Mouse (Mus musculus): ENCODE measurements around the gene Rab12. TPM values are rescaled to one million over a fixed set of nuclear protein-coding genes. Genes with fewer than 3 reads are reported as not detected.

Gene Rab12
- polyA plus RNA-seq, 1 experiment from 2014 or later, result 49.7 TPM

DNA sequence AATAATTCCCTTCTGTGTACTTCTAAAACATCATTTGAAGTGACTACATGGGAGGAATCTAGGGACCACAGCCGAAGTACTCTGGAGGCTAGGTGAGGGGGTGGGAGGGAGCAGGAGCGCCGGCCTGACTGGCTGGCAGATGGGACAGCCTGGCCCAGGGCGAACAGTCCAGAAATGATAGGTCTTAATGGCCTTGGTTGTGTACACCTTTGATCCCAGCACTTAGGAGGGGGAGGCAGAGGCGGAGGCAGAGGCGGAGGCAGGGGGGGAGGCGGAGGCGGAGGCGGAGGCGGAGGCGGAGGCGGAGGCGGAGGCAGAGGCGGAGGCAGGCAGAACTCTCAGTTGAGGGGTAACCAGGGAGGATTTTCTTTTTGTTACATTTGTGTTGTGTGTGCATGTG is 20.9 kb downstream of the Rab12 start:
- WGBS, result 87% methylated on average over 14 of the region's 14 CpGs
- H3K4me1 ChIP-seq, result no peaks in the 10 kb centered on the region
- H3K36me3 ChIP-seq, result peaks cover 71% of the 10 kb centered on the region
- no peak overlapping the region for H3K27ac ChIP-seq (replicated peaks)
- ATAC-seq (ENCODE audit: insufficient number of reproducible peaks, low FRiP score, low TSS enrichment, low read depth), result no peak
- no peak overlapping the region for H3K4me2 ChIP-seq (replicated peaks)
- no peak overlapping the region for H3K4me3 ChIP-seq (replicated peaks)
- no peaks in the 10 kb centered on the region for H3K27me3 ChIP-seq
- no peaks in the 10 kb centered on the region for H3K9me3 ChIP-seq (replicated peaks)
- H3K9ac ChIP-seq, result no peak overlapping the region

DNA sequence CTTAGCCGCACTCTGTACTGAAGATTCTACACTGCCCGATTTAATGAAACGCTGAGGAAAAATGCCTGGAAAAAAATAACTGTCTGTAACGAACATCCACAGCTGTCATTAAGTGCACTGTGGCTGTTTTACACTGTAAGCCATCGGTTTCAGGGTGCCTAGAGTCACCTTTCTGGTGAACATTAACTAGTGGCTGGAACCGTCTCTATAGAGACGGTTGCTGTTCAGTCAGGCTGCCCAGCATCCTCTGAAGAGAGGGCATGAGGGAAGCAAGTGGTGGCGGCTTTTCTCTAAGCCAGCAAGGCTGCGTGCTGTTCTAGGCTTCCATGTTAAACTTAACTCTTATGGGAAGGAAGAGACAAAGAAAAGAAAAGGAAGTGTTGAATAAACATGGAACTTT is 22.9 kb downstream of the Rab12 start:
- no peak for ATAC-seq (ENCODE audit: insufficient number of reproducible peaks, low FRiP score, low TSS enrichment, low read depth)
- Histone ChIP-seq H3K27ac (replicated peaks) (no peak overlapping the region), H3K36me3 (peaks cover 74% of the 10 kb centered on the region), H3K27me3 (no peaks in the 10 kb centered on the region), H3K4me2 (replicated peaks) (no peak overlapping the region), H3K9ac (no peak overlapping the region), H3K4me3 (replicated peaks) (no peak overlapping the region), H3K9me3 (replicated peaks) (no peaks in the 10 kb centered on the region), H3K4me1 (no peaks in the 10 kb centered on the region)
- WGBS, result 94% methylated on average over 9 of the region's 9 CpGs

DNA sequence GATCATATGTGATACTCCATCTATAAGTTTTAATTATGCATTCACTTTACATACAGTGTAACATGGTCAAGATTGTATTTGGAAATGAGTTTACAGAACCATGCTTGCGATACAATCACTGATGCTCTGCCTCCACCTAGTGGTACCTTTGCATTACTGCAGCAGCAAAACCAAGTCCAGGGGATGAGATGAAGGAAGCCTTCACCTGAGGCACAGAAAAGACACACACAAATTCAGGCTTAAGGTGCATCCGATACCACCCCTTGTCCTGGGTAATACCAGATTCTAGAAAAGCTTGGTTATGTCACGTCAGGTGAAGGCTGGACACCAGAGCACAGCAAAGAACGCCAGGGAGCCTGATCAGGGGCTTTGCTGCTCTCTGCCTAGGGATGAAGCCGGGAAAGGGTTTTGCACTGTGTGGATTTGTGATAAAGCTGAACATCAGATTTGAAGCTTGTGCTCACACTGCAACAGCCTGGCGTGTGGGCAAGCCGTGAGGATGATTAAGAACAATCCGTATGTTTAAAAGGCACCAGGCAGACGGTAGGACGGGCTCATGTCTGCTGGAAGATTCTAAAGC is 29.4 kb downstream of the Rab12 start:
- Histone ChIP-seq H3K27me3 (no peaks in the 10 kb centered on the region), H3K27ac (replicated peaks) (no peak overlapping the region), H3K36me3 (peaks cover 20% of the 10 kb centered on the region), H3K9ac (no peak overlapping the region), H3K4me1 (0 out of 2 replicates have a peak, but pooled peaks cover 4% of the 10 kb centered on the region), H3K4me3 (replicated peaks) (no peak overlapping the region), H3K4me2 (replicated peaks) (no peak overlapping the region), H3K9me3 (replicated peaks) (no peaks in the 10 kb centered on the region)
- WGBS, result 44% methylated on average over 10 of the region's 10 CpGs
- ATAC-seq (ENCODE audit: insufficient number of reproducible peaks, low FRiP score, low TSS enrichment, low read depth), result no peak

DNA sequence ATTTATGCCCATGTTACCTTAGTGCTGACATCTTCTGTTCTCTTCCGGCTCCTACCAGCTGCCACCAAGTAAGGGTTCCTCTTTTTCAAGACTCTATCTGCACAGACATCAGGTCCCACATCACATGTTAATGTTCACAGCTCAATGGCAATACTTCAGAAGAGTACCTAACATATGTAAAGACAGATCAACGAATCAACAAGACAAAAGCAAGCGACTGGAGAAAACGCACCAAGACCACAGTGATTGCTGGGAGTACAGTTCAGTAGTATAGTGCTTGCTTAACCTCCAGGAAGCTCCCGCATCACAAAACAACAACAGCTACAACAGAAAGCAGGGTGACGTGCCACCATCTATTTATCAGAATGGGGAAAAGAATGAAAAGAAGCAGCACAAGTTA is 33.0 kb downstream of the Rab12 start:
- H3K27ac ChIP-seq (replicated peaks), result no peak overlapping the region
- H3K4me3 ChIP-seq (replicated peaks), result no peak overlapping the region
- WGBS, result 93% methylated on average over 6 of the region's 6 CpGs

DNA sequence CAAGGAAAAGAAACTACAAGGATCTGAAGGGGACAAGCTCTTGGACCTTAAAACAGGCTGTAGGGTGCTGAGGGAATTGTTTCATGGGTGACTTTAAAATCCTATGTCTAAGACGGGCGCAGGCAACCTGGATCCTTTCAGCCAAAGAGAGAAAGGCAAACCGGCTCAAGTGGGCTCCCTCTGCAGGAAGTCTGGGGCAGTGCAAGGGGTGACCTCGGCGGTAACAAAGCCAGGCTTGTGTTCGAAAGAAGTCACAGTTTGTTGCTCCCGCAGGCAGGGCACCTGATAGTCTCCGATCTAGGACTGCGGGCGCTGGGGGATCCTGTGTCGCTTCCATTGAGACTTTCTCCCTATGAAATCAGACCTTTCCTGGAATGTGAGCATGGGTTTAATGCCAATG is 33.8 kb downstream of the Rab12 start:
- peak overlapping the region; percentile 28; the same call in 1 of the 2 replicates for H3K4me2 ChIP-seq (replicated peaks)
- H3K4me3 ChIP-seq (replicated peaks), result no peak overlapping the region
- H3K27me3 ChIP-seq, result no peaks in the 10 kb centered on the region
- H3K4me1 ChIP-seq, result peaks cover 5% of the 10 kb centered on the region; the same call in 1 of the 2 replicates
- ATAC-seq (ENCODE audit: insufficient number of reproducible peaks, low FRiP score, low TSS enrichment, low read depth), result no peak
- 7% methylated on average over 11 of the region's 11 CpGs for WGBS
- H3K9me3 ChIP-seq (replicated peaks), result no peaks in the 10 kb centered on the region
- no peaks in the 10 kb centered on the region for H3K36me3 ChIP-seq
- no peak overlapping the region for H3K9ac ChIP-seq
- H3K27ac ChIP-seq (replicated peaks), result no peak overlapping the region

More for the DNA sequence above, 33.0 kb downstream of the Rab12 start:
- no peaks in the 10 kb centered on the region for H3K36me3 ChIP-seq
- H3K9ac ChIP-seq, result no peak overlapping the region
- no peaks in the 10 kb centered on the region for H3K27me3 ChIP-seq
- H3K4me2 ChIP-seq (replicated peaks), result no peak overlapping the region
- H3K4me1 ChIP-seq, result 0 out of 2 replicates have a peak, but pooled peaks cover 4% of the 10 kb centered on the region
- H3K9me3 ChIP-seq (replicated peaks), result no peaks in the 10 kb centered on the region
- ATAC-seq (ENCODE audit: insufficient number of reproducible peaks, low FRiP score, low TSS enrichment, low read depth), result no peak

DNA sequence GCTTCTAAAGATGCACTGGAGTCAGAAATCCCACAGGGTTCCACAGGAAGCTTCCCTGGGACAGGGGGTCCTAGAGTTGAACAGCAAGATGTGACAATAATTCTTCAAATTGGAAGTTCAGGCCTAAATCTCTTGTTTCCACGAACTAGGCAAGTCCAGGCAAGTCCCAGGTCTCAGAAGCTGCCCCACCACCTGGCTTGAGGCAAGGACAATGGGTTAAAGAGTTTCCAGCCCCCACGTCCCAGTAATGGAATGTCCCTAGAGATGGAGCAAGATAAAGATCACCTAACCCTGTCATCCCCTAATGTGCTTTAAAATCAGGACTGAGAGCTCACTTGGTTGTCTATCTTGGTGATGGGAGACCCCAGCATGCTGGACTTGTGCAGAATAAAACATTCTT is 34.6 kb downstream of the Rab12 start:
- Histone ChIP-seq H3K27ac (replicated peaks) (no peak overlapping the region), H3K9ac (no peak overlapping the region), H3K4me3 (replicated peaks) (no peak overlapping the region), H3K27me3 (peaks cover 5% of the 10 kb centered on the region; the same call in 1 of the 2 replicates), H3K4me1 (peaks cover 13% of the 10 kb centered on the region; the same call in 1 of the 2 replicates), H3K36me3 (no peaks in the 10 kb centered on the region), H3K9me3 (replicated peaks) (no peaks in the 10 kb centered on the region), H3K4me2 (replicated peaks) (no peak overlapping the region)
- no peak for ATAC-seq (ENCODE audit: insufficient number of reproducible peaks, low FRiP score, low TSS enrichment, low read depth)
- WGBS, result 47% methylated on average over 2 of the region's 2 CpGs

DNA sequence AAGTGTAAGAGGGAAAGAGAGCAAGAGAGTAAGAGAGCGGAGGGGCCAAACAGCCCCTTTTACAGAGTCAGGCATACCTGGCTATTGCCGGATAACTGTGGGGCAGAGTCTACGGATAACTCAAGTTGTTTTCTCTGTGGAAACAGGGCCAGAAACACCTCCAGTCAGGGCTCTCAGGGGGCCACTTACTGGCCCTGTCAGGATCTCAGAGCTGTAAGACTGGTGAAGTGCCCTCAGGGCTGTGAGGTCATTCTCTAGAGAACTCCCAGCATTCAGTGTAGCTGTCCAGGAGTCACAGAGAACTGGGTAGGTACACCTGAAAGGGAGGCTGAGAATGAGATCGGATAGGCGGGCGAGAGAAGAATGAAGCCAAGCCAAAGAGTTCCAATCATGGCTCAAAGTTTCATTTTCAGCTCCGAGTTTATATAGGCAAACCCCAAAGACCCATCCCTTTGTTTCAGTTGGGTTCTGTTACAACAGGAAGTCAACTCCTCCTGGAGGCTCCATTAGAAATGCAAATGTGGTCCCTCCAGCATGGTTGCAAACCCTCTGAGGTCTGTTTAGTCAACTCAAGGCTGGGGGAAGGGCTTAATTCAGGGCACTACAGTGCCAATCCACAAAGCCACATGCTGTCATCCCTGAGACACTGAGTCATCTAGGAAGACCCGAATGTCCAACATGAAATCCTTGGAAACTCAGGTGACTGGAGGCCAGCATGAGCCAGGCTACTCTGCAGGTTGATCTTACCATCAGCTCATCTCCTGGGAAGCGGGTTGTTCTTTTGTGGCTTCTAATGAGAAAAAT is 35.7 kb downstream of the Rab12 start:
- H3K4me3 ChIP-seq (replicated peaks), result no peak overlapping the region

DNA sequence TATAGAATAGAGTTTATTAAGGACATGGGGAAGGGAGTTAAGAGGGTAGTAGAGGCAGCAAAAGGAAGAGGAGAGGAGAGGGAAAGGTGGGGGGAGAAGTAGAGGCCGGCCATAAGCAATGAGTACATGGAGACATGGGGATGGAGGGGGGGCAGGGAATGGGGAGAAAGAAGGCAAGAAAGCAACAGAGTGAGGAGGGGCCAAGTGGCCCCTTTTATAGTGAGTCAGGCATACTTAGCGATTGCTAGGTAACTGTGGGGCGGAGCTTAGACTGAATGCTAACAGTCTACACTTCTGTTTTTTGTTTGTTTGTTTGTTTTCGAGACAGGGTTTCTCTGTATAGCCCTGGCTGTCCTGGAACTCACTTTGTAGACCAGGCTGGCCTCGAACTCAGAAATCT is 38.2 kb downstream of the Rab12 start:
- Histone ChIP-seq H3K9ac (no peak overlapping the region), H3K4me2 (replicated peaks) (no peak overlapping the region), H3K4me3 (replicated peaks) (no peak overlapping the region), H3K9me3 (replicated peaks) (no peaks in the 10 kb centered on the region), H3K36me3 (no peaks in the 10 kb centered on the region), H3K27me3 (peaks cover 11% of the 10 kb centered on the region; the same call in 1 of the 2 replicates), H3K27ac (replicated peaks) (no peak overlapping the region), H3K4me1 (peaks cover 9% of the 10 kb centered on the region)
- ATAC-seq (ENCODE audit: insufficient number of reproducible peaks, low FRiP score, low TSS enrichment, low read depth), result no peak
- WGBS, result 82% methylated on average over 5 of the region's 5 CpGs

More for the DNA sequence above, 35.7 kb downstream of the Rab12 start:
- Histone ChIP-seq H3K36me3 (no peaks in the 10 kb centered on the region), H3K27ac (replicated peaks) (no peak overlapping the region), H3K9me3 (replicated peaks) (no peaks in the 10 kb centered on the region), H3K27me3 (peaks cover 10% of the 10 kb centered on the region; the same call in 1 of the 2 replicates), H3K9ac (no peak overlapping the region), H3K4me2 (replicated peaks) (no peak overlapping the region), H3K4me1 (peaks cover 13% of the 10 kb centered on the region)
- no peak for ATAC-seq (ENCODE audit: insufficient number of reproducible peaks, low FRiP score, low TSS enrichment, low read depth)
- 68% methylated on average over 9 of the region's 9 CpGs for WGBS

DNA sequence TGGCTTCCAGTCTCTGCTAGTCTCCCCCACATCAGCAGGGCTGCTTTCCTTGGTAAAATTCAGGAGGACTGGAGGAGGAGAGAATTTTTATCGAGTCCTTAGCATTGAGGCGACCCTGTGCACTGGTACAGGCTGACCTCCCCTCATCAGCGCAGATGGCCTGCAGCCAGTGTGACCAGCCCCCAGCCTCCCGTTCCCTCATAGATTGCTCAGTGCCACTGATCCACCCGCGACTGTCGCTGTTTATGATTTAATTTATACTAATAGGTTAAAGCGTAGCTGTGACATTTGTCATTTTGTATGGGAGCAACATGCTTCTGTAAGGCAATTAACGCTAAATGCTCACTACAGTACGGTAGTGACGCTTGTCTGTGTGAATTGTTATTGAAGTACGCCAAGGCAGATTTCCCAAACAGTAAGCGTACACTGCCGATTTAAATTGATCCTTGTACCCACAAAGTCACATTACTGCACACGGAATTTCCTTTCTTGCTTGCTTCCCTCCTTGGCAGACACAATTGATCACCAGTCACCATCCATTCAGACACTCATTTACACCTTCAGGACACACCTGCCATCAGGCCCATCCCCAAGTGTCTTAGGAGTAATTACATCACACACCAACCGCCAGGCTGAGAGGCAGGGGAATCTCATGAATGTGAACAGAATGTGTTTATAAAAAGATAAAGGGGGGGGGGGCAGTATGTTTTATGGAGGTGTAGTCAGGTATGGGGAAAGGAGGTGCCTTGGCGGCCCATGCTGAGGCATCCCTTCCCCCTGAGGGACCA is 38.8 kb downstream of the Rab12 start:
- Histone ChIP-seq H3K27me3 (peaks cover 11% of the 10 kb centered on the region; the same call in 1 of the 2 replicates), H3K9ac (no peak overlapping the region), H3K4me1 (peaks cover 9% of the 10 kb centered on the region), H3K36me3 (no peaks in the 10 kb centered on the region), H3K4me2 (replicated peaks) (peak overlapping the region; percentile 37), H3K9me3 (replicated peaks) (no peaks in the 10 kb centered on the region), H3K27ac (replicated peaks) (no peak overlapping the region), H3K4me3 (replicated peaks) (no peak overlapping the region)
- 34% methylated on average over 17 of the region's 17 CpGs for WGBS
- no peak for ATAC-seq (ENCODE audit: insufficient number of reproducible peaks, low FRiP score, low TSS enrichment, low read depth)

DNA sequence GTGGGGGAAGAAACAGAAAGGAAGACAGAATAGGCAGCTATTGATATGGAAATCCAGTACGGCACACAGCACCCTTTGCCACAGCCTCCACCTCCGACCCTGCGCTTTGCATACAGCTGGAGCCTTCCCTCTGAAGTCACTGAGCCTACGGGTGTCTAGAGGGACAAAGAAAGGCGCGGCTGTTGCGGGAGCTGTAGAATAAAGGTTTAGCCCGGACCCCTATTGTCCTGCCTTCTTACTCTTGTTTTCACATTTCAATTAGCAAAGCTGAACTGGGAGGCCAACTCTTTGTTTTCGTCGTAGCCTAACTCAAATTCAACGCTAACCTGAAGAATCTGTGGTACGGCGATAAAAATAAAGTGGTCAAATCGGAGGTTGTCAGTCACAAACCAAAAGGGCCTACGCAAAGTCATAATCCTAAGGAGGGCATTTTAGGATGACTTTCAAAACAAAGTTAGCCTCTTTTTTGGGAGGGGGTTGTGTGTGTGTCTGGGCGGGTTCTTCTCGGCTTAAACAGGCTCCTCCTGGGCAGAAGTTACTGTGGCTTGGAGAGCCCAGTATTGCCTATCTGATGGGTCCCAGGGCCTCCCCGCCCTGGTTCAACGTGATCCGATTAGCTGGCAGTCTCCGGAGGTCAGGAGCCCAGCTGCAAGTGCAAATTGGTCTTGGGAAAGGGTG is 39.6 kb downstream of the Rab12 start:
- Histone ChIP-seq H3K4me3 (replicated peaks) (peak overlapping the region; percentile 20), H3K4me1 (peaks cover 9% of the 10 kb centered on the region), H3K9me3 (replicated peaks) (no peaks in the 10 kb centered on the region), H3K27ac (replicated peaks) (no peak overlapping the region), H3K9ac (no peak overlapping the region), H3K4me2 (replicated peaks) (peak overlapping the region; percentile 37), H3K36me3 (no peaks in the 10 kb centered on the region), H3K27me3 (peaks cover 11% of the 10 kb centered on the region; the same call in 1 of the 2 replicates)
- WGBS, result 11% methylated on average over 21 of the region's 21 CpGs
- no peak for ATAC-seq (ENCODE audit: insufficient number of reproducible peaks, low FRiP score, low TSS enrichment, low read depth)
